Mouse (Mus musculus) gastrocnemius, postnatal 14 days (tissue): ENCODE data around the gene Otof. TPM values are rescaled to one million over a fixed set of nuclear protein-coding genes. Genes with fewer than 3 reads are reported as not detected.

ENCODE experiments used
- DNase-seq: peaks from one replicate; pipeline ENCODE4 v3.0.0; 2021; ENCODE audit warnings: mixed read lengths
- intact Hi-C: fragments of 180-260 bp; cut with DNase I; formaldehyde crosslinking; loops from one replicate; pipeline ENCODE4 v1.15.1; 2025; ENCODE audit warnings: low total_unique reads
- long read RNA-seq, 2 experiments: library from polyadenylated mRNA; stranded (forward); transcript quantifications; one replicate each; pipeline ENCODE4 v2.0.0; 2021
- total RNA-seq, 2 experiments: library from RNA; stranded (reverse); gene quantifications; 2 replicates each; pipeline ENCODE4 v1.2.3; 2021

Otof gene
- total RNA-seq, result under 1 TPM; 0.12 to 0.20 TPM
- long read RNA-seq, experiment 1, result 0 reads
- long read RNA-seq, experiment 2, partial matches to known transcripts, result 0 of 1 reads
- long read RNA-seq, experiment 2, other reads (novel, unspliced or antisense), result 1 of 1 reads

GRCm38 (mm10) chr5:30461821-30462220, at the start of gene Otof:
Gene Otof (minus strand): TSS chr5:30461932.
- DNase-seq, result peak; percentile 41
- intact Hi-C loops, result no loop called here

GRCm38 (mm10) chr5:30497299-30497698, 35.6 kb upstream of the Otof start:
- intact Hi-C loops, result no loop called here
- no peak for DNase-seq

DNA sequence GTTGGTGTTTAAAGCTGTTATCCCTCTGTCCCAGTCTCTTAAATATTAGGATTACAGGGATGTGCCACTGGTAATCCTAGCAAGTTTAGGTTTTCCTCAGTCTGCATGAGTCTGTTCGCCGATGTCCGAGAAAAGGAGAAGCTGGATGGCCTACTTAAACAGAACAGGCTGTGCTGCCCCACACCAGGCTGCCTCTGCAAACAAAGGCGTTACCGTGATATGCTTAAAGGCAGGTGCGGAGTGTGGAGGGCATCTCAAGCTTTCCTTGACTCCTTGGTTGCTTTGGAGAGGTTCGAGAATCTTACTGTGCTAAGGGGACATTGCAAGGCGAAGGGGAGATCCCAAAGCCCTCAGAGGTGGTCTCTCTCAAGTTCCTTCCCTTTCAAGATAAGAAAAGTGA, 35.1 kb upstream of the Otof start:
- no peak for DNase-seq
- intact Hi-C loops, result no loop called here

DNA sequence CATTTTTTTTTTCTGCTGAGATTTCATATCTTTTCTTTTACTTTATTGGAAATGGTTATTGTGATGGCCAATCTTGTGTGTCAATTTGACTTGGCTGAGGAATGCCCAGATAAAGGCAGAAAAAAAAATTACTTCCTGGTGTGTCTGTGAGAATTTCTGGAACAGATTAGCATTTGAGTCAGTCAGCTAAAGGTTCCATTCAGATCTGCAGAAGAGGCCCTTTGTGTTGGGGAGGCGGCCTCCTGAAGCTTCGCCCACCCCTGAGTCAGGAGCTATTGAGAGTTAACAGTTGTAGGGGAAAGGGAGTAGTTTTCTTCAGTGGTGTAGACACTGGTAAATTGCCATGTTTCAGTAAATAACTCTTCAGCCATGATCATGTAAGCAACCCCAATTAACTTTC, 33.6 kb upstream of the Otof start:
- DNase-seq, result no peak
- intact Hi-C loops, result no loop called here

- intact Hi-C loops, result no loop called here
- no peak for DNase-seq
These were observed 32.9 kb upstream of the Otof start for GRCm38 (mm10) chr5:30494606-30495005.

DNA sequence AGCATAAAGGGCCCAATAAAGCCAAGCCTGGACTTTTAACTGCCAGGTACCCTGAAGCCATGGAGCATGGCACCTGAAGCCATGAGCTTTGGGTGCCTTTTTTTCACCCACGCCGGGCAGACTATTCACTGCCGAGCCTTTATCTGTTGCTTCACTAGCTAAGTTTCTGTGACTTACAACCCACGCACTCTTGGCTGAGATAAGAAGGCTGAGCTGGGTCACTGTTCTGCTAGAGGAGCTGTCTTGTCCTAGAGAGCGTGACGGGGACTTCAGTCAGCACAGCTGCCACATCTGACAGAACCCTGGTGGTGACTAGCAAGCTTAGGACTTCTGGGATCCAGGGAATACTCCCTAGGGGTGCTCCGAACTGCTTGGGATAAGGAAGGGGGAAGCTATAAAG, 32.0 kb upstream of the Otof start:
- intact Hi-C loops, result no loop called here
- DNase-seq, result no peak

GRCm38 (mm10) chr5:30490845-30491244, 29.1 kb upstream of the Otof start:
- no peak for DNase-seq
- intact Hi-C loops, result no loop called here

DNA sequence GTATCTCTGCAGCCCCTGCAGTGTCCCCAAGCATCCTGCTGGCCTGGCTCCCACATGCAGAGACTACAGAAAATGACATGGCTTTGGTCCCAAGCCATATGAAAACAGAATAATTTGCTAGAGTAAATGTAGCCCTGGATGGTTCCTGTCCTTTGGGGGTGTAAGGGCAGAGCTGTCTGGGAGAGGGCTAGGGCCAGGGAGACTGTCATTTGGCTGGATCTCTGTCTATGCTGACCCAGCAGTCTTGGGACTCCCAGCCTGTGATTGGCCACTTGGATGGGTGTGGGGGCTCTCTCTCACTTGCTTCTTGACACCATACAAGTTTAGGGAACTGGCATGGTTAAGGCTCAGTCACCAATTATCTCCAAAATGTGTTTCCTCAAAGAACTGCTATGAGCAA, 28.5 kb upstream of the Otof start:
- intact Hi-C loops, result no loop called here
- no peak for DNase-seq

DNA sequence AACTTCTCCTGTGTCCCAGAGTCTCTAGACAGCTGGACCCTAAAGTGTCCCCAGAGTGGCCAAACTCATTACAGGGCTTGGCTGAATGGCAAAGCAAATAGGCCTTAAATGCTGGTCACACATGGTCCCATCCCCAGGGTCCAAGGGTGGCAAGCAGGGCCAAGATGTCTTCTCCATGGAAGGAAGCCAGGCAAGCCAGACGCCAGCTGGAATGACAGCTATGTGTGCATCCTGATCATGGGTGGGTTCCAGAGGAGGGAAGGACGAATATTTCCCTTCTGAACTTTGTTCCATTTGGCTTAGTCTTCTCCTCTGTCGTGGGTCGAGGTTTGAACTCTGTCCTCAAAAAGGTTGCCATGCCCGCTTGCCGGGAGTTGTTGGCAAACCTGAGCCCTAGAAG, 23.4 kb upstream of the Otof start:
- no peak for DNase-seq
- intact Hi-C loops, result no loop called here

- DNase-seq, result no peak
- intact Hi-C loops, result loop anchor here (5.0 kb wide), 1 partner anchor 62 kb away; no protein-coding TSS in a partner anchor
These were observed 22.9 kb upstream of the Otof start for GRCm38 (mm10) chr5:30484591-30484990.

- intact Hi-C loops, result loop anchor here (5.0 kb wide), 1 partner anchor 61 kb away; no protein-coding TSS in a partner anchor
- DNase-seq, result no peak
These were observed 21.8 kb upstream of the Otof start for GRCm38 (mm10) chr5:30483533-30483932.

GRCm38 (mm10) chr5:30482319-30482718, 20.6 kb upstream of the Otof start:
- intact Hi-C loops, result loop anchor here (5.0 kb wide), 1 partner anchor 60 kb away; no protein-coding TSS in a partner anchor
- DNase-seq, result peak; percentile 69

DNA sequence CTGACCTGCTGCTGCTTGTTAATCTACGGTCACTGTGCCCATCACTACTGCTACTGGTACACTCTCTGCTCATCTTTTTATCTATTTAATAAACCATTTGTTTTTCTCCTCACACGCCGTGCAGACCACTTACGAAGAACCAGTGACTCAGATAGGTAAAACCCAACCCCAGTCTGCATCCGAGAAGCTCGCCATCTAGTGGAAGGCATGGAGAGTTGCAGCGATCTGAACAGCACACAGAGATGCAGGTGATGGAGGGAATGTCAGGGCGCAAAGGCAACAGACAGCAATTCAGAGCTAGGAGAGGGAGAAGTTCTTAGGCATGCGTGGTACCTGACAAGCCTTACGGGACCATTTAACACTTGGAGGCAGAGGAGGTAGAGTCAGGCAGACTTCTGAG, 14.8 kb upstream of the Otof start:
- intact Hi-C loops, result no loop called here

GRCm38 (mm10) chr5:30472148-30472547, 10.4 kb upstream of the Otof start:
- intact Hi-C loops, result no loop called here
- DNase-seq, result no peak

More for the DNA sequence above, 14.8 kb upstream of the Otof start:
- DNase-seq, result no peak

GRCm38 (mm10) chr5:30470454-30470853, 8.7 kb upstream of the Otof start:
- intact Hi-C loops, result no loop called here
- no peak for DNase-seq

- intact Hi-C loops, result no loop called here
- DNase-seq, result no peak
These were observed 4.6 kb upstream of the Otof start for GRCm38 (mm10) chr5:30466315-30466714.

DNA sequence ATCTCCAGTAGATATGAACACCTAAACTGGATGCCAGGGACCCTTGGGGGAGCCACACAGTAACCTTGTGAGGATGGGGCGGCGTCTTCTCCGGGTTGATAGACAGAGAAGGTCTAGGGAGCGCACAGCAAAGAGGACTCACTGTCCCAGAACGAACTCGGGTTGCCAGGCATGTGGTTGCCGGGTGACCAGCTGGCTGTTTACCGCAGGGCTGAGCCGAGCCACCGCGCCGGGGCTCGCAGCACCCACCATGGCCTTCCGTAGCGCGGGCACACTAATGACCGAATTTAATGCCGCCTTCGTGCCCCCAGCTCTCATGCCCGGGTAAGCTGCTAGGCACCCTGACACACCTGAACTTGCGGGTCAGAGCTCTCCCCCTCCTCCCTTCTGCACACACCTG, 4.1 kb upstream of the Otof start, which contains the start of gene 1700001C02Rik:
Gene 1700001C02Rik (plus strand): TSS at position 187 of the 400 bp plus-strand sequence.
- intact Hi-C loops, result no loop called here
- DNase-seq, result peak; percentile 15

GRCm38 (mm10) chr5:30460155-30460554, 1.6 kb downstream of the Otof start:
- intact Hi-C loops, result no loop called here
- DNase-seq, result no peak

GRCm38 (mm10) chr5:30456056-30456455, 5.7 kb downstream of the Otof start:
- intact Hi-C loops, result no loop called here

GRCm38 (mm10) chr5:30444327-30444895, 17.3 kb downstream of the Otof start:
- no peak for DNase-seq
- intact Hi-C loops, result no loop called here

More at GRCm38 (mm10) chr5:30456056-30456455, 5.7 kb downstream of the Otof start:
- DNase-seq, result no peak

GRCm38 (mm10) chr5:30442196-30442595, 19.5 kb downstream of the Otof start:
- no peak for DNase-seq
- intact Hi-C loops, result no loop called here
